Mouse (Mus musculus): ENCODE data around the gene Grid2. TPM values are rescaled to one million over a fixed set of nuclear protein-coding genes. Genes with fewer than 3 reads are reported as not detected.
"Not testable (repeated sequence)": the region's sequence is repeated elsewhere in the genome, so short reads cannot be mapped to it uniquely, and the experiment has no call there.

Grid2 gene
- polyA plus RNA-seq, 1 experiment from 2014 or later: 0.31 TPM

DNA sequence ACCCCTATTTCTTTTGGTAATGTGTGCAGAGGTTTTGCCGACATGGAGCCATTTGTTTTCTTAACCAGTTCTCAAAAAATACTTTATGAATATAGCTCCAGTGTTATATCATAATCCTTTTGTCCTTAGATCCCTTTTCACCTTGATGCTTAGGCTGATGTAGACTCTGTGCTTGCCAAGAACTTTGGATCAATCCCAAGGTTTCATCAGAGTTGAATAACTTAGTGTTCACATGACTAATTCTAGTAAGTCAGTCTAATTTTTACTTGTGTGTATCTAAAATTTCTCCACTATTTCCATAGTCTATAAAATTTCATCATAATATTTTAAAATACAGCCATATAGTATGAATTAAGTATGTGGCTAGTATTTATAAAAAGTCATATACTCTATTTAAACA lies 259.3 kb downstream of the Grid2 start:
- ATAC-seq (replicated peaks; ENCODE audit: insufficient number of reproducible peaks, low FRiP score, low TSS enrichment, low read depth) (no peak), DNase-seq (ENCODE audit: low spot score) (no peak)
- Histone ChIP-seq H3K27ac (replicated peaks; ENCODE audit: low read depth, low read length) (no peak overlapping the region), H3K4me2 (ENCODE audit: low read depth, low read length) (no peak overlapping the region), H3K4me3 (ENCODE audit: low read depth, low read length) (no peak overlapping the region), H3K36me3 (replicated peaks; ENCODE audit: control insufficient read depth, insufficient read depth, low read depth, low read length) (no peaks in the 10 kb centered on the region), H3K4me1 (ENCODE audit: control insufficient read depth, insufficient read depth, low read length) (no peaks in the 10 kb centered on the region), H3K9ac (replicated peaks; ENCODE audit: low read length) (no peak overlapping the region), H3K27me3 (ENCODE audit: control insufficient read depth, insufficient read depth, low read length) (no peaks in the 10 kb centered on the region), H3K9me3 (replicated peaks; ENCODE audit: control insufficient read depth, low read length) (no peaks in the 10 kb centered on the region)
- 91% methylated on average over 1 of the region's 1 CpGs for WGBS

GRCm38 (mm10) chr6:63515957-63516356 lies 260.3 kb downstream of the Grid2 start:
- no peaks in the 10 kb centered on the region for H3K36me3 ChIP-seq (replicated peaks; ENCODE audit: control insufficient read depth, insufficient read depth, low read depth, low read length)
- no peaks in the 10 kb centered on the region for H3K9me3 ChIP-seq (replicated peaks; ENCODE audit: control insufficient read depth, low read length)
- no peak for ATAC-seq (replicated peaks; ENCODE audit: insufficient number of reproducible peaks, low FRiP score, low TSS enrichment, low read depth)
- H3K4me1 ChIP-seq (ENCODE audit: control insufficient read depth, insufficient read depth, low read length): no peaks in the 10 kb centered on the region
- H3K27ac ChIP-seq (replicated peaks; ENCODE audit: low read depth, low read length): no peak overlapping the region
- no peak overlapping the region for H3K4me2 ChIP-seq (ENCODE audit: low read depth, low read length)
- no peak overlapping the region for H3K9ac ChIP-seq (replicated peaks; ENCODE audit: low read length)
- WGBS: 86% methylated on average over 6 of the region's 6 CpGs
- no peak for DNase-seq (ENCODE audit: low spot score)
- no peak overlapping the region for H3K4me3 ChIP-seq (ENCODE audit: low read depth, low read length)
- no peaks in the 10 kb centered on the region for H3K27me3 ChIP-seq (ENCODE audit: control insufficient read depth, insufficient read depth, low read length)

DNA sequence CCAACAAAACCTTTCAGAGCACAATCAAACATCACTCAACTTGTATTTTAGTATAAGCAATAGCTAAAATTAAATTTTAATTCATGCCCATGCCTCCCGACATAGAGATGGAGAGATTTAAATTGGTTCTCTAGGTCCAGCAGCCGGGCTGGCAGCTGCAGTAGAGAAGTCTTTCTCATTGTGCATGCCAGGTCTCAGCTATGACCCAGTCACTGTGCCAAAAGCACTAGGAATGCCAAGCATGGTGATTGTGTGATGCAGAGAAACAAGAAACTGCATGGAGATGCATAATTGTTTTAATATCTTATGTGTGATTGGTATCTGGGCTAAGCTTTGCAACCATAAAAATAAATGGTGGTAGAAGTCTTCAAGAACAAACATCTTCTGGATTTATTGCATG lies 276.1 kb downstream of the Grid2 start:
- H3K27me3 ChIP-seq (ENCODE audit: control insufficient read depth, insufficient read depth, low read length): no peaks in the 10 kb centered on the region
- ATAC-seq (replicated peaks; ENCODE audit: insufficient number of reproducible peaks, low FRiP score, low TSS enrichment, low read depth) (no peak), DNase-seq (ENCODE audit: low spot score) (no peak)
- H3K4me2 ChIP-seq (ENCODE audit: low read depth, low read length): no peak overlapping the region
- no peaks in the 10 kb centered on the region for H3K9me3 ChIP-seq (replicated peaks; ENCODE audit: control insufficient read depth, low read length)
- no peak overlapping the region for H3K9ac ChIP-seq (replicated peaks; ENCODE audit: low read length)
- no peak overlapping the region for H3K4me3 ChIP-seq (ENCODE audit: low read depth, low read length)
- H3K27ac ChIP-seq (replicated peaks; ENCODE audit: low read depth, low read length): no peak overlapping the region
- 82% methylated on average over 2 of the region's 2 CpGs for WGBS
- H3K36me3 ChIP-seq (replicated peaks; ENCODE audit: control insufficient read depth, insufficient read depth, low read depth, low read length): no peaks in the 10 kb centered on the region
- H3K4me1 ChIP-seq (ENCODE audit: control insufficient read depth, insufficient read depth, low read length): no peaks in the 10 kb centered on the region

- DNase-seq (ENCODE audit: low spot score) (no peak), ATAC-seq (replicated peaks; ENCODE audit: insufficient number of reproducible peaks, low FRiP score, low TSS enrichment, low read depth) (no peak)
- Histone ChIP-seq H3K4me3 (ENCODE audit: low read depth, low read length) (no peak overlapping the region), H3K36me3 (replicated peaks; ENCODE audit: control insufficient read depth, insufficient read depth, low read depth, low read length) (no peaks in the 10 kb centered on the region), H3K27me3 (ENCODE audit: control insufficient read depth, insufficient read depth, low read length) (no peaks in the 10 kb centered on the region), H3K27ac (replicated peaks; ENCODE audit: low read depth, low read length) (no peak overlapping the region), H3K9me3 (replicated peaks; ENCODE audit: control insufficient read depth, low read length) (no peaks in the 10 kb centered on the region), H3K4me1 (ENCODE audit: control insufficient read depth, insufficient read depth, low read length) (no peaks in the 10 kb centered on the region), H3K9ac (replicated peaks; ENCODE audit: low read length) (no peak overlapping the region), H3K4me2 (ENCODE audit: low read depth, low read length) (no peak overlapping the region)
Measured at GRCm38 (mm10) chr6:63532901-63533300, 277.2 kb downstream of the Grid2 start.

GRCm38 (mm10) chr6:63547741-63548140 lies 292.1 kb downstream of the Grid2 start:
- DNase-seq (ENCODE audit: low spot score) (no peak), ATAC-seq (replicated peaks; ENCODE audit: insufficient number of reproducible peaks, low FRiP score, low TSS enrichment, low read depth) (no peak)
- H3K27me3 ChIP-seq (ENCODE audit: control insufficient read depth, insufficient read depth, low read length): no peaks in the 10 kb centered on the region
- H3K36me3 ChIP-seq (replicated peaks; ENCODE audit: control insufficient read depth, insufficient read depth, low read depth, low read length): no peaks in the 10 kb centered on the region
- H3K27ac ChIP-seq (replicated peaks; ENCODE audit: low read depth, low read length): no peak overlapping the region
- no peak overlapping the region for H3K4me3 ChIP-seq (ENCODE audit: low read depth, low read length)
- WGBS: 77% methylated on average over 4 of the region's 4 CpGs
- no peak overlapping the region for H3K4me2 ChIP-seq (ENCODE audit: low read depth, low read length)
- H3K9me3 ChIP-seq (replicated peaks; ENCODE audit: control insufficient read depth, low read length): no peaks in the 10 kb centered on the region
- H3K4me1 ChIP-seq (ENCODE audit: control insufficient read depth, insufficient read depth, low read length): no peaks in the 10 kb centered on the region
- H3K9ac ChIP-seq (replicated peaks; ENCODE audit: low read length): no peak overlapping the region

DNA sequence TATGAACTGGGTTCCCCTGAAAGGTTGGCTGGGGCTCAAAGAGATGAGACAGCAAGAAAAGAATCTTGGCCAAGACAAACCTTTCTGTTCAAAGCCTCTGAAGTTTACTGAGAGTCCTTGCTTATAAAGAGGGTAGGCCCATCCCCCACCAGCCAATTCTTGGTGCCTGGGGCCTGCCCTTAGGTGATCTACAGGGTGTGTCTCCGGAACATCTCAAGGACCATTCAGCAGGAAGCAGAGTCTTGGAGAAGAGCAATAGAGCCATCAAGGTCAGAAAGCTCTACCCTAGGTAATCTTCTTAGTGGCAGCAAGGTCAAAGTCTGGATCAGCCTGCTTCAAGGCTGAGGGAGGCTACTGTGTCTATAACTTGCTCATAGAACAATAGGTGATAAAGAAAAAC lies 313.1 kb downstream of the Grid2 start:
- H3K9me3 ChIP-seq (replicated peaks; ENCODE audit: control insufficient read depth, low read length); ATAC-seq (replicated peaks; ENCODE audit: insufficient number of reproducible peaks, low FRiP score, low TSS enrichment, low read depth); H3K27me3 ChIP-seq (ENCODE audit: control insufficient read depth, insufficient read depth, low read length); H3K4me1 ChIP-seq (ENCODE audit: control insufficient read depth, insufficient read depth, low read length); DNase-seq (ENCODE audit: low spot score); H3K36me3 ChIP-seq (replicated peaks; ENCODE audit: control insufficient read depth, insufficient read depth, low read depth, low read length); H3K9ac ChIP-seq (replicated peaks; ENCODE audit: low read length); H3K4me3 ChIP-seq (ENCODE audit: low read depth, low read length); H3K27ac ChIP-seq (replicated peaks; ENCODE audit: low read depth, low read length); H3K4me2 ChIP-seq (ENCODE audit: low read depth, low read length): not testable (repeated sequence)
- WGBS: 82% methylated on average over 1 of the region's 1 CpGs

- Histone ChIP-seq H3K4me3 (ENCODE audit: low read depth, low read length) (no peak overlapping the region), H3K4me1 (ENCODE audit: control insufficient read depth, insufficient read depth, low read length) (no peaks in the 10 kb centered on the region), H3K36me3 (replicated peaks; ENCODE audit: control insufficient read depth, insufficient read depth, low read depth, low read length) (no peaks in the 10 kb centered on the region), H3K27me3 (ENCODE audit: control insufficient read depth, insufficient read depth, low read length) (no peaks in the 10 kb centered on the region), H3K4me2 (ENCODE audit: low read depth, low read length) (no peak overlapping the region), H3K27ac (replicated peaks; ENCODE audit: low read depth, low read length) (no peak overlapping the region), H3K9ac (replicated peaks; ENCODE audit: low read length) (no peak overlapping the region), H3K9me3 (replicated peaks; ENCODE audit: control insufficient read depth, low read length) (no peaks in the 10 kb centered on the region)
- WGBS: 86% methylated on average over 4 of the region's 4 CpGs
- ATAC-seq (replicated peaks; ENCODE audit: insufficient number of reproducible peaks, low FRiP score, low TSS enrichment, low read depth) (no peak), DNase-seq (ENCODE audit: low spot score) (no peak)
Measured at GRCm38 (mm10) chr6:63590681-63591080, 335.0 kb downstream of the Grid2 start.

- Histone ChIP-seq H3K27ac (replicated peaks; ENCODE audit: low read depth, low read length) (no peak overlapping the region), H3K4me1 (ENCODE audit: control insufficient read depth, insufficient read depth, low read length) (no peaks in the 10 kb centered on the region), H3K4me3 (ENCODE audit: low read depth, low read length) (no peak overlapping the region), H3K36me3 (replicated peaks; ENCODE audit: control insufficient read depth, insufficient read depth, low read depth, low read length) (no peaks in the 10 kb centered on the region), H3K9ac (replicated peaks; ENCODE audit: low read length) (no peak overlapping the region), H3K27me3 (ENCODE audit: control insufficient read depth, insufficient read depth, low read length) (no peaks in the 10 kb centered on the region), H3K9me3 (replicated peaks; ENCODE audit: control insufficient read depth, low read length) (no peaks in the 10 kb centered on the region), H3K4me2 (ENCODE audit: low read depth, low read length) (no peak overlapping the region)
- no peak for DNase-seq (ENCODE audit: low spot score)
- WGBS: 73% methylated on average over 2 of the region's 2 CpGs
- no peak for ATAC-seq (replicated peaks; ENCODE audit: insufficient number of reproducible peaks, low FRiP score, low TSS enrichment, low read depth)
Measured at GRCm38 (mm10) chr6:63609570-63609969, 353.9 kb downstream of the Grid2 start.

DNA sequence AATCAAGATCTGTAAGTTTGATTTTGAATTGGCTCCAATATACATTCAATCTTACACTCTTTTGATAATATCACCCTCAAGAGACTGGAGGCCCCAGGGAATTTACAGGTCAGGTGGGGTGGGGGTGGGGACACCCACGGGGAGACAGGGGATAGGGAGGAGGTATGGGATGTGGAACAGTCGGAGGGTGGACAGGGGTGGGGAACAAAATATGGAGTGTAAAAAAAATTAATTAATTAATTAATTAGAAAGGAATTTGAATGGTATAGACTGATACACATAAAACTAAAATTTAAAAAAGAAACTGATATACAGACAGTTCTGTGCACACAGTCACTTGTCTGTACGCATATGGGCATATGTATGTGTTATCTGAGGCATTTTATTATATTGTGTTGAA lies 380.3 kb downstream of the Grid2 start:
- no peak for ATAC-seq (replicated peaks; ENCODE audit: insufficient number of reproducible peaks, low FRiP score, low TSS enrichment, low read depth)
- 88% methylated on average over 3 of the region's 3 CpGs for WGBS

More for the DNA sequence above, 380.3 kb downstream of the Grid2 start:
- DNase-seq (ENCODE audit: low spot score): no peak
- Histone ChIP-seq H3K4me3 (ENCODE audit: low read depth, low read length) (no peak overlapping the region), H3K4me2 (ENCODE audit: low read depth, low read length) (no peak overlapping the region), H3K9ac (replicated peaks; ENCODE audit: low read length) (no peak overlapping the region), H3K27me3 (ENCODE audit: control insufficient read depth, insufficient read depth, low read length) (no peaks in the 10 kb centered on the region), H3K9me3 (replicated peaks; ENCODE audit: control insufficient read depth, low read length) (no peaks in the 10 kb centered on the region), H3K27ac (replicated peaks; ENCODE audit: low read depth, low read length) (no peak overlapping the region), H3K36me3 (replicated peaks; ENCODE audit: control insufficient read depth, insufficient read depth, low read depth, low read length) (no peaks in the 10 kb centered on the region), H3K4me1 (ENCODE audit: control insufficient read depth, insufficient read depth, low read length) (no peaks in the 10 kb centered on the region)
